Mouse (Mus musculus): ENCODE measurements around the gene Sgms2. TPM values are rescaled to one million over a fixed set of nuclear protein-coding genes. Genes with fewer than 3 reads are reported as not detected.

The Sgms2 gene
- total RNA-seq, 2 experiments from 2014 or later: 0.90 to 0.93 TPM

DNA sequence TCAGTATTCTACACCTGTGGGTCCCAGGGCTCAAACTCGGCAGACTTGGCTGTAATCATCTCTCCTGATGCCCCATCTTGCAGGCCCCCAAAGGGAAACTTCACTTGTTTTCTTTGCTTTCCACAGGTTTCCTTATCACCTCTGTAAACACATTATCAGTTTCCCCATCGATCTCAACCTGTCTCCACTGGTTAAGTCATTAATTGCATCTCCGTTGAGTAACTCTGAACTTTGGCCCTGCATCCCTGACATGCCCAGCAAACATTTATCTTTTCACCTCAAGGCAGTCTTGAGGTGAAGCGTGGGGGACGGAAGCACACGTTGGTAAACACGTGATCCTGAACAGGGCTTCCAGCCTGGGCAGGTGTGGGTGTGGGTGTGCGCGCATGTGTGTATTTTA lies 178.9 kb downstream of the Sgms2 start:
- DNase-seq: no peak
- intact Hi-C loops (cut with DNase I): no loop called here

DNA sequence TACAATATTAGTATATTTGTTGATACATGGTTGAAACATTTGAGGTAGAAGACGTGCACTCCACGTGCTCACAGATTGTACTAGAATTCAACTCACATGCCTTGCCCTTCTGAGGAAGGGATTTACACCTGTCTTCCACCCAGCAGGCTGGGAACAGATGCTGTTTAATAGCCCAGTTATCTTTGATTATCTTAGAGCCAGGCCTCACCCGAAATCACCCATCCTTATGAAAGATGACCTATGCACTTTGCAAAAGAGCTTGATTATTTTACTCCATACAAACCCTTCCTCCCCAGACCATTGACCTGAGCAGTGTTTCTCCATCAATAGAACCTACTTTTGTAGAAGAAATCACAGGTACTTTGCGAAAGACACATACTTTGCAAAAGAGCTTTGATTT lies 180.6 kb downstream of the Sgms2 start:
- intact Hi-C loops (cut with DNase I): no loop called here
- no peak for DNase-seq

GRCm38 (mm10) chr3:131307811-131308210 lies 183.4 kb downstream of the Sgms2 start:
- DNase-seq: no peak
- intact Hi-C loops (cut with DNase I): no loop called here

DNA sequence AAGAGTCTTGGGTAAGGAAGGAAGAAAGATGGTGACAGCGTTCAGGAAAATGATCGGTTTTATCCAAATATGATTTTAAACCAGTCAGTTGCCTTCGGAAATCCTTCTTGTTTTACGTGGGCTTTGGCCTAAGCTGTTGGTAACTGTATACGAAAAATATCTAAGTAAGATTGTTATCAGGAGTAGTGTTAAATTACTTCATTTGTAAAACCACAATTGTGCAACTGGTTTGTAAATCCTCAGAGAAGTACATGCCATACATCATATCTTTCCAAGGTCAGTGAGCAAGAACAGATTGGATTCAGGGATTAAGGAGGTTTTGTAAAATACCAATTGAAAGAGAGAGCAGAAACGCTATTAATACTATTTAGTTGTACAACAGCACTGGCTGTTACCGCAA lies 185.0 kb downstream of the Sgms2 start:
- no peak for DNase-seq
- intact Hi-C loops (cut with DNase I): no loop called here

GRCm38 (mm10) chr3:131303320-131303714 lies 187.9 kb downstream of the Sgms2 start:
- intact Hi-C loops (cut with DNase I): no loop called here
- DNase-seq: no peak

GRCm38 (mm10) chr3:131302452-131303319 lies 188.5 kb downstream of the Sgms2 start, which contains the start of gene Cyp2u1:
TSS of gene Cyp2u1 (minus strand) at chr3:131303227.
- intact Hi-C loops (cut with DNase I): no loop called here
- peak; percentile 92 for DNase-seq

DNA sequence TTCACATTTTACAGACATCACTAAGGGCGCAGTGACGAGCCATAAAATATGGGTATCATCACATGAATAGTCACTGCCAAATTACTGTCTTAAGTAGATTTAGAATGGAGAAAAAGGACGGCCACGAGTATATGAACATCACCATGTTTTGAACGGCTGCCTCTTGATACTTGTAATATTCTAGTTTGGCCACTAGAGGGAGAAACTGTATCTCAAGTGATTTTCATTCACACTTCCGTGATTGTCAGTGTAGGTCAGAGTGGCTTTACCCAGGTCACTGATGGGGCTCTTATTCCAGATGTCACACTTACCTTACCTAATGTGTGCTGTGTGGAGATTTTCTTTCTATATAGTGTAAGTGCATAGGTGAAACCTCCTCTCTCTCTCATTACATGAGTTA lies 191.3 kb downstream of the Sgms2 start:
- DNase-seq: no peak
- intact Hi-C loops (cut with DNase I): no loop called here

- no peak for DNase-seq
- intact Hi-C loops (cut with DNase I): no loop called here
Measured at GRCm38 (mm10) chr3:131299078-131299477, 192.1 kb downstream of the Sgms2 start.

DNA sequence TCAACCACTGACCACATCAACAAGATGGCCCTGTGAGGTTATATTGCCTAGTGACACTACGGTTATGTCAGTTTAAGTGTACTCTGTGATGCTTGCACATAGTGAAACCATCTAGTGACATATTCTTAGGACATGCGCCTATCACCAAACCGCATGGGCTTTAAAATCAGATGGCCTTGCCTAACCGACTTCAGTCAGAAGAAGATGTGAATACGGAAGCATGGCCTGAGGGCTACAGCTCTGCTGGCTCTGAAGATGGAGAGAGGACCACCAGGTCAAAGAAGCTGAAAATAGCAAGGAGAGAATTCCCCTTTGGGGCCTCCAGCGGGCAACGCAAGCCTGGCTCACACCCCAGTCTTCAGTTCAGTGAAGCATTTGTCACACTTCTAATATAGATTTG lies 194.3 kb downstream of the Sgms2 start:
- intact Hi-C loops (cut with DNase I): no loop called here
- DNase-seq: no peak

GRCm38 (mm10) chr3:131295513-131296200 lies 195.6 kb downstream of the Sgms2 start:
- intact Hi-C loops (cut with DNase I): no loop called here

DNA sequence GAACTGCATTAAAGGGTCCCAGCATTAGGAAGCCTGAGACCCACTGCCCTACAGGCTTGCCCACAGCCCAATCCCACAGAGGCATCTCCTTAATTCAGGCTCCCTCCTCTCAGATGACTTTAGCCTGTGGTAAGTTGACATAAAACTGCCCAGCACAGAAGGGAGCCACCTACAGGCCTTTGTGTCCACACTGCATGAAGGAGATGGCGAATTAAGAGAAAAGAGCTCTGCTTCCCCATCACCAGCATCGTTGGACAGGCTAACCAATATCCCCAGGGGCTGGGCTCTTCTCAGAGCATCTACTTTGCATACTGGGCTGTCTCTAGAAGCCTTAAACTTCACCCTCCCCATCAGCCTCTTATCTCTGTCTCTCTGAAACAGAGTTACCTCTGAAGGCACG lies 196.7 kb downstream of the Sgms2 start:
- DNase-seq: no peak
- intact Hi-C loops (cut with DNase I): no loop called here

More at GRCm38 (mm10) chr3:131295513-131296200, 195.6 kb downstream of the Sgms2 start:
- no peak for DNase-seq

DNA sequence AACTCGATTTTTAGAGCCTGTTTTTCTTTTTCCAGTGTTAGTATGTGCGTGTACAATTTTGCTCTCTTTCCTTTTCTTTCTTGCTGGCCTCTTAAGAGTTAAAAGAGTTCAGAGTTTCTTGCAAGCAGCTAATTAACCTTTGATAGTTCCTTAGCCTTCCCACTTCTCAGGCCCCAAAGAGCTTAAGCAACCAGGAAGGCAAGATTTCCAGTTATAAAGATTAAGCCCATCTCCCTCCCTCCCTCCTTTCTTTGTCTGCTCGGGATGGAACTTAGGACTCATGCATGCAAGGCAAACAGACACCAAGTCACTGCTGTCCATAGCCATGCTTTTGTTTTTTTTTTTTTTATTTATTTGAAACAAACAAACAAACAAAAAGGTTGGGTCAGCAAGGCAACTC lies 198.3 kb downstream of the Sgms2 start:
- no peak for DNase-seq
- intact Hi-C loops (cut with DNase I): no loop called here

- intact Hi-C loops (cut with DNase I): no loop called here
- DNase-seq: no peak
Measured at GRCm38 (mm10) chr3:131292349-131292748, 198.9 kb downstream of the Sgms2 start.

- intact Hi-C loops (cut with DNase I): no loop called here
- DNase-seq: no peak
Measured at GRCm38 (mm10) chr3:131291890-131292289, 199.3 kb downstream of the Sgms2 start.

DNA sequence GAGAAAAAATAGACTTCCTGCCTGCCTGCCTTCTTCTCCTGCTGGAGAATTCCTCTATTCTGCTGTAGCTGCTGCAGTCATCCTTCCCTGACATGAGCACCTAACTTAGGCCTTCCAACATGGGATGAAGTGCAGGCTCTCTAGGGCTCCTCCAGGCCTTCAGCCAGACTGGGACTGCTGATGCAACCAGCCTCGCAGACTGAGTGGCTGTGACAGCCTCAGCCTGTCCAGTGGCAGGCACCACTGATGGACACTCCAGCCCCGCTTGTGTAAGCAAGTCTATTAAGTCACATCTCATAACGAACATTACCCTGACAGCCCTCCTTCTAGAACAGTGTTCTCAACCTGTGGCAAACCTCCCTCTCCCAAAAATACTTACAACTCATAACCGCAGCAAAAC lies 217.1 kb downstream of the Sgms2 start:
- no peak for DNase-seq
- intact Hi-C loops (cut with DNase I): no loop called here

- intact Hi-C loops (cut with DNase I): no loop called here
- DNase-seq: no peak
Measured at GRCm38 (mm10) chr3:131272374-131273100, 218.7 kb downstream of the Sgms2 start.

DNA sequence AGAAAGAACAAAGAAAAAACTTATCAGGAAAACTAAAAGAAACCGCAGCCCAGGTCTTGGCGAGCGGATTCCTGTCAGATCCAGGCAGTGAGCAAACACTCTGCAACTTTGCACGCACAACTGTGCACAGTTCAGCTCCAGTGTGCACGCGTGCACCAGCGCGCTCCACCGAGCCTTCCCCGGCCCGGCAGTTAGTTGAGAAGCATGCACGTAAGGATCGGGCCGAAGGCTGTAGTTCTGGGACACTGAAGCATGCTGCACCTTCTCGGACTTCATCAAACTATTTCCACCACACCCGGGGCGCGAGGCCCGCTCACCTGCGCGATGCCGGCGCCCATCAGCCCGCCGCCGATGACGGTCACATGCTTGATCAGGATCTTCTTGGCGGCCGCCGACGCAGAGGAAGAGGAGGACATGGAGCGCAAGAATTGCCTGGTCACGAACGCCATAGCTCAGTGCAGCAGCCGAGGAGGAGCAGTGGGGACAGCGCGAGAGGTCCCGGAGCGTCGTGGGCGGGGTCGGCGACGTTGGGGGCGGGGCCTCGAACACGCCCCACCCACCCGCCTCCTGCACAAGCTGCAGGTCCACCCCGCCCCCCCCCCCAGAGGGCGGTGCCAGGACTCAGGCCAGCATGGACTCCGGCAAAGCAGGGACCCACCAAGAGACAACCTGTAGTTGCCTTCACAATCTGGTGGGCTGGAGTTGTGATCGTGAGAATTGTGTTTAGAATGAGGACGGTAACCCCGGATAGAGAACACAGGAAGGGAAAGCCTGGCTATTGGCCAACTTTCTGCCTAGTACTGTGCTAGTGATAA lies 219.4 kb downstream of the Sgms2 start, which contains the start of gene Hadh:
Hadh (minus strand) TSS at position 543 of the 815 bp plus-strand sequence.
- intact Hi-C loops (cut with DNase I): no loop called here

GRCm38 (mm10) chr3:131271157-131271556 lies 220.1 kb downstream of the Sgms2 start:
- DNase-seq: peak; percentile 27
- intact Hi-C loops (cut with DNase I): no loop called here

More for the DNA sequence above, 219.4 kb downstream of the Sgms2 start, which contains the start of gene Hadh:
- peak; percentile 87 for DNase-seq

- intact Hi-C loops (cut with DNase I): no loop called here
- DNase-seq: no peak
Measured at GRCm38 (mm10) chr3:131270381-131270780, 220.8 kb downstream of the Sgms2 start.

All from left cerebral cortex, postnatal 4 days (tissue).